Mouse (Mus musculus): ENCODE data around the gene Lrrc19. TPM values are rescaled to one million over a fixed set of nuclear protein-coding genes. Genes with fewer than 3 reads are reported as not detected.

Gene Lrrc19
- polyA plus RNA-seq, 1 experiment from 2014 or later: 14.0 TPM

GRCm38 (mm10) chr4:94614627-94615006 lies 35.3 kb downstream of the Lrrc19 start:
- no peak for DNase-seq (ENCODE audit: low spot score)
- Histone ChIP-seq H3K9me3 (replicated peaks; ENCODE audit: low read length) (no peaks in the 10 kb centered on the region), H3K4me3 (replicated peaks; ENCODE audit: low read depth, low read length) (peak overlapping the region; percentile 67), H3K27me3 (ENCODE audit: insufficient read depth, low read length) (no peaks in the 10 kb centered on the region), H3K9ac (ENCODE audit: low read depth, low read length) (peak overlapping the region; percentile 80), H3K36me3 (ENCODE audit: insufficient read depth, low read length) (no peaks in the 10 kb centered on the region), H3K4me1 (replicated peaks; ENCODE audit: insufficient read depth, low read length) (no peaks in the 10 kb centered on the region), H3K4me2 (ENCODE audit: low read length) (peak overlapping the region; percentile 66), H3K27ac (peak overlapping the region; percentile 89)
- WGBS: under 1% methylated on average over 18 of the region's 18 CpGs
- no peak for TF ChIP-seq CTCF (IDR thresholded peaks at IDR 0.05; ENCODE audit: low read depth)
- peak; percentile 79 for ATAC-seq (replicated peaks; ENCODE audit: low FRiP score, low read depth)

- DNase-seq (ENCODE audit: low spot score) (peak; percentile 99), ATAC-seq (replicated peaks; ENCODE audit: low FRiP score, low read depth) (peak; percentile 99)
- Histone ChIP-seq H3K9ac (ENCODE audit: low read depth, low read length) (peak within 1 kb of the TSS; percentile 80), H3K4me2 (ENCODE audit: low read length) (peak within 1 kb of the TSS; percentile 66), H3K27me3 (ENCODE audit: insufficient read depth, low read length) (no peaks in the 10 kb centered on the region), H3K27ac (peak within 1 kb of the TSS; percentile 89), H3K9me3 (replicated peaks; ENCODE audit: low read length) (no peaks in the 10 kb centered on the region), H3K4me1 (replicated peaks; ENCODE audit: insufficient read depth, low read length) (no peaks in the 10 kb centered on the region), H3K36me3 (ENCODE audit: insufficient read depth, low read length) (no peaks in the 10 kb centered on the region), H3K4me3 (replicated peaks; ENCODE audit: low read depth, low read length) (peak within 1 kb of the TSS; percentile 67)
- WGBS: 2% methylated on average over 29 of the region's 29 CpGs
- no peak for TF ChIP-seq CTCF (IDR thresholded peaks at IDR 0.05; ENCODE audit: low read depth)
Measured at GRCm38 (mm10) chr4:94613972-94614626, 35.8 kb downstream of the Lrrc19 start, which contains the start of gene Ift74. Ift74 (plus strand) TSS chr4:94614491.

DNA sequence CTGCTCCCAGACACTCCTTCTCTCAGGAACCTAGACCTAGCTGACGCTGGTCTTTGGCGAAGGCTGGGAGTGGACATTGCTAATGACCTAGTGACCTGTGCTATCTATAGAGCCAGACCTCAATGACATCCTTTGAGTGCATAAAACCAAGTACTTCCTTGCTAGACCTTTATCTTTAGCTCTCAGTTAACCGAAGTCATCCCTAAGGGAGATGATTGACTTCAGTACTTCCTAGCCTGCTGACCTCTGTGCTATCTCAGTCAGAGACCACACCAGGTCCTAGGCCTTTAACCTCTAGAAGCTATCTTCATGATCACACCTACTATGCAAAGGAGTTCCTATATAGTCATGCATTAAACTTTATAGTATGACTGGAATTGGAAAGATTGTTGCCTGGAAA lies 39.6 kb downstream of the Lrrc19 start:
- H3K4me2 ChIP-seq (ENCODE audit: low read length): no peak overlapping the region
- DNase-seq (ENCODE audit: low spot score) (no peak), ATAC-seq (replicated peaks; ENCODE audit: low FRiP score, low read depth) (no peak)
- no peaks in the 10 kb centered on the region for H3K9me3 ChIP-seq (replicated peaks; ENCODE audit: low read length)
- TF ChIP-seq CTCF (IDR thresholded peaks at IDR 0.05; ENCODE audit: low read depth): no peak
- no peak overlapping the region for H3K4me3 ChIP-seq (replicated peaks; ENCODE audit: low read depth, low read length)
- no peak overlapping the region for H3K9ac ChIP-seq (ENCODE audit: low read depth, low read length)
- no peaks in the 10 kb centered on the region for H3K36me3 ChIP-seq (ENCODE audit: insufficient read depth, low read length)
- H3K27ac ChIP-seq: no peak overlapping the region
- H3K4me1 ChIP-seq (replicated peaks; ENCODE audit: insufficient read depth, low read length): no peaks in the 10 kb centered on the region
- H3K27me3 ChIP-seq (ENCODE audit: insufficient read depth, low read length): no peaks in the 10 kb centered on the region
- 86% methylated on average over 3 of the region's 3 CpGs for WGBS

DNA sequence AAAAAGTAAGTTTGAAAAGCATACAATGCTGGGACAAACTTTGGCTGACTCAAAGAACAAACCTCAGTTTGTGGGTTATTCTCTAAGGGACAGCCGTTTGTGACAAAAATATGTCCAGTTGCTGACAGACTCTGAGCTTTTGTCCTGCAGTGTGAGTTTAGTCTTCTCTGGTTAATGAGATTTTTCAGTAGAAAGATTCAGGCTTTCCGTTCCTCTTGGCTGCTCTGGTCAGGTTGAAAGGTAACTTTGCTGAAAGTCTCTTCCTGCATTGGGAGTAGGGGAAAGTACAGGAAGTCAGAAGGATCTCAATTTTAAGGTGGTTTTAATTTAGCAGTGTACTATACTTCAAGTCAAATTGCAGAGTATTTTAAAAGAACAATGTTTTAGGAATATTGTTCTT lies 44.4 kb downstream of the Lrrc19 start:
- WGBS: 72% methylated on average over 2 of the region's 2 CpGs
- H3K36me3 ChIP-seq (ENCODE audit: insufficient read depth, low read length): no peaks in the 10 kb centered on the region
- H3K4me2 ChIP-seq (ENCODE audit: low read length): no peak overlapping the region
- H3K4me3 ChIP-seq (replicated peaks; ENCODE audit: low read depth, low read length): no peak overlapping the region
- TF ChIP-seq CTCF (IDR thresholded peaks at IDR 0.05; ENCODE audit: low read depth): no peak
- no peak overlapping the region for H3K9ac ChIP-seq (ENCODE audit: low read depth, low read length)
- ATAC-seq (replicated peaks; ENCODE audit: low FRiP score, low read depth) (no peak), DNase-seq (ENCODE audit: low spot score) (peak; percentile 21)
- peaks cover 6% of the 10 kb centered on the region; the same call in 1 of the 2 replicates for H3K4me1 ChIP-seq (replicated peaks; ENCODE audit: insufficient read depth, low read length)
- H3K9me3 ChIP-seq (replicated peaks; ENCODE audit: low read length): no peaks in the 10 kb centered on the region
- peak overlapping the region; percentile 65 for H3K27ac ChIP-seq
- no peaks in the 10 kb centered on the region for H3K27me3 ChIP-seq (ENCODE audit: insufficient read depth, low read length)

GRCm38 (mm10) chr4:94604452-94605019 lies 45.4 kb downstream of the Lrrc19 start:
- Histone ChIP-seq H3K9ac (ENCODE audit: low read depth, low read length) (no peak overlapping the region), H3K4me3 (replicated peaks; ENCODE audit: low read depth, low read length) (no peak overlapping the region)

DNA sequence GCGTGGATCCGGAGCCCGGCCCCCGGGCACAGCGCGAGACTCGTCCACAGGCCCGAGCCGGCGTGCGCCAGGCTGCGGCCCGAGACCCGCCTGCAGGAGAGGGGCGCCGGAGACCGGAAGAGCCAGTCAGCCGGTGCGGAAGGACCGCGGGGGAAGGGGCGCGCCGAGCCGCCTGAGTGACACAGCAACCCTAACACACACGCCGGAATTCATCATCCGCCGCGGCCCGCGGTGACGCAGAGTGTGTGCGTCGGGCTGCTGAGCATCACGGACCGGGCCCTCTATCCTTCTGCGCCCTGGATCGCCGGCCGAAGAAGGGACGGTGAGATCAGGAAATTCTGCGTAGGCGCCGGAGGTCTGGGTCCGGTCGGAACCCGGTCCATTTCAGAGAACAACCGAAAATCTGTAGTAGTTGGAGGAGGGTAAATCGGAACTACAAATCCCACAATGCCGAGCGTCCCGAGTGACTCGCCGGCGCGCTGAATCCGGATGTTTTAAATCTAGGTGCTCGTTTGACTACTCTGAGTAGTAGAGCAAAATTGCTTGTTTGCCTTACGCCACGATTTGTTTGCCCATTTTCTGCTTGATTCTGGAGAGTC lies 46.8 kb downstream of the Lrrc19 start, which contains the start of gene Plaa:
Gene Plaa, minus strand, starts transcription at position 214 of the 599 bp plus-strand sequence.
- peak; percentile 96 for DNase-seq (ENCODE audit: low spot score)
- no peaks in the 10 kb centered on the region for H3K9me3 ChIP-seq (replicated peaks; ENCODE audit: low read length)
- H3K4me3 ChIP-seq (replicated peaks; ENCODE audit: low read depth, low read length): peak within 1 kb of the TSS; percentile 97
- H3K4me1 ChIP-seq (replicated peaks; ENCODE audit: insufficient read depth, low read length): peaks cover 6% of the 10 kb centered on the region; the same call in 1 of the 2 replicates
- H3K36me3 ChIP-seq (ENCODE audit: insufficient read depth, low read length): no peaks in the 10 kb centered on the region
- H3K27ac ChIP-seq: peak within 1 kb of the TSS; percentile 96
- ATAC-seq (replicated peaks; ENCODE audit: low FRiP score, low read depth): peak; percentile 98
- H3K4me2 ChIP-seq (ENCODE audit: low read length): peak within 1 kb of the TSS; percentile 68
- WGBS: under 1% methylated on average over 56 of the region's 61 CpGs
- no peak for TF ChIP-seq CTCF (IDR thresholded peaks at IDR 0.05; ENCODE audit: low read depth)
- H3K27me3 ChIP-seq (ENCODE audit: insufficient read depth, low read length): no peaks in the 10 kb centered on the region
- H3K9ac ChIP-seq (ENCODE audit: low read depth, low read length): peak within 1 kb of the TSS; percentile 91

More at GRCm38 (mm10) chr4:94604452-94605019, 45.4 kb downstream of the Lrrc19 start:
- ATAC-seq (replicated peaks; ENCODE audit: low FRiP score, low read depth) (no peak), DNase-seq (ENCODE audit: low spot score) (no peak)
- H3K4me1 ChIP-seq (replicated peaks; ENCODE audit: insufficient read depth, low read length): peaks cover 6% of the 10 kb centered on the region; the same call in 1 of the 2 replicates
- no peak for TF ChIP-seq CTCF (IDR thresholded peaks at IDR 0.05; ENCODE audit: low read depth)
- H3K4me2 ChIP-seq (ENCODE audit: low read length): no peak overlapping the region
- H3K27me3 ChIP-seq (ENCODE audit: insufficient read depth, low read length): no peaks in the 10 kb centered on the region
- no peaks in the 10 kb centered on the region for H3K9me3 ChIP-seq (replicated peaks; ENCODE audit: low read length)
- WGBS: 87% methylated on average over 2 of the region's 2 CpGs
- no peak overlapping the region for H3K27ac ChIP-seq
- H3K36me3 ChIP-seq (ENCODE audit: insufficient read depth, low read length): no peaks in the 10 kb centered on the region

All from kidney, postnatal 0 days (tissue).